Mouse (Mus musculus): ENCODE results near the gene Ccr2.
"Not testable (repeated sequence)": the region's sequence is repeated elsewhere in the genome, so short reads cannot be mapped to it uniquely, and the experiment has no call there.

Gene Ccr2

DNA sequence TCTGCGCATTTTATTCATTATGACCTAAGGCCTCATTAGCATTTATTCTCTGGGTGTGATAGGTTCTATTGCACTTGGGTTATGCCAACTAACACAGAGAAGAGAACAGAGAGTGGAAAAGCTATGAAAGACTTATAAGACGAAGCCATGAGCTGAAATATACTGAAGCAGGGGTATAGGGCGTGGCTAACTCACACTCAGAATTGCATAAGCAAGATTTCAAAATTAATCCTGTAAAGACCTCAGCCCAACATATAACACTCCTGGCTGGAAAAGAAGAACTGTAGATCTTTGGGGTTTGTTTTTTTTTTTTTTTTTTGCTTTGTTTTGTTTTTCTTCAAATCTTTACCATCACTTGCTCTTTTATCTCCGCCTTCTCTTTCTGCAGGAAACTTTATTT, at the start of gene Ccr2:
Gene Ccr2 (plus strand): TSS at position 228 of the 400 bp plus-strand sequence.
- DNase-seq: no peak

DNA sequence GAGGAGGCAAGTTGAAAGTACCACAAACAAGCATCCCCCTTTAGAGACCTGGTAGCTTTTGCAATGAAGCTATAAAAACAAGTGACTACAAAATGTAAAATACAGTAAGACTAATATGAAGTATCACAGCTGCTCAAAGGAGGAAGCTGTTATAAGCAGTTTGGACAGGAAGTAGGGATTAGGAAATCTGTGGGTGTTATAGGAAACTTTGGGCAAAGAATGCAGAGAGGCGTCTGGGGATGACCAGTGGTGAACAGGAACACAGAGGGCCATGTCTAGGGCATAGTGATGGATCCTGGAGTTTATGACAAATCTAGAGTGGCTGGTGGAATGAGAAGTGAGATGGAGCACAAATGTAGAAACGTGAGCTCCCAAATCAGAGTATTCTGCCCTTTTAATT, 48.2 kb upstream of the Ccr2 start:
- DNase-seq: no peak

DNA sequence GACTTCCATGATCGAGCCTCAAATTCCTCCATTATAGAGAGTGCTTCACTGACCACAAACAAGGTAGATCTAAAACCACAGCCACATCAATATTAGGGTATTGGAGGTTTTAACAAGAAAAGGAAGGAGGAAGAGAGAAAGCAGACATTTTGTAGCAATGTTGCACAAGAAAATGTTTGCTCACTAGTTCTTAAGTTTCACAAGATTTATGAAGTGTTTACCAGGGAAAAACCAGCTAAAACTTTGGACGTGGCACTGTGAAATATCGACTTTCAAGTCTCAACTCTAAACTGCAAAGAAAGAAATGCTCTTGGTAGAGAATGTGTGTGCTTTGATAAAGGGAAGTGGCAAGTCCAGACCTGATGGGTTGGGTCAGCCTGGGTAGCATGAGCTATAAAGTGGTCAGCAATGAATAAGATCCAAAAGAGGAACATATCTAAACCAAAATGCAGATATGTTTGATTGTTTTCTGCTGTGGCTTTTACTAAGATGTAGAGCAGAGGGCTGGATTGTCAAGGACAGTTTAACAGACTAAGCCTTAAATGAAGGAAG, 45.5 kb upstream of the Ccr2 start:
- DNase-seq: no peak

DNA sequence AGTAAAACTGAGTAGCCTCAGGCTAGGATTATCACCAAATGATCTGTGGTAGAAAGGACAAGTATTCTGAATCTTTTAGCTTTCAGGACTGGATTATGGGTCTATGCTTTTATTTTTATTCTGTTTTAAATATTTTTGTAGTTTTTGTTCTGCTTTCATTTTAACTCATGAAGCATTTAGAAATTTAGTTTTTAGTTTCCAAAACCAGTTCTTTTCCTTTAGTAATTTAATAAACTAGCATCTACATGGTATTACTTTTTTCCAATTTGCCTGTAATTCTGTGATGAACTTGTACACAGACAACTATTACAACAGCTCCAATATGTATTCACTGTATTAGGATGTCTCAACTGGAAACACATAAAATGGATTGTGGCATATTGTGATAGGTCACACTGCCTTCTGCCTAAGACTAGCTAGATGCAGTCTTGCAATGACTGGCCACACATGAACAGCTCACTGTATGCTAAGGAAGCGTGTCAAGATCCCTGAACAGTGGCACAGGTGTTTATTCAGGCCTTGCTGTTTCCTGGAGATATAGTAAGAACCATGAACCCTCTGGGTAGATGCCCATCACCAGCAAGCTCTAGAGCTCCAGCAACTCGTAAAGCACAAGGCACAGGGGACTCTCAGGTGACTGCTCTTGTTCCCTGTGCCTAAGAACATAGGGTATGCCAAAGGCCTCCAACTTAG, 41.9 kb upstream of the Ccr2 start:
- no peak for DNase-seq

DNA sequence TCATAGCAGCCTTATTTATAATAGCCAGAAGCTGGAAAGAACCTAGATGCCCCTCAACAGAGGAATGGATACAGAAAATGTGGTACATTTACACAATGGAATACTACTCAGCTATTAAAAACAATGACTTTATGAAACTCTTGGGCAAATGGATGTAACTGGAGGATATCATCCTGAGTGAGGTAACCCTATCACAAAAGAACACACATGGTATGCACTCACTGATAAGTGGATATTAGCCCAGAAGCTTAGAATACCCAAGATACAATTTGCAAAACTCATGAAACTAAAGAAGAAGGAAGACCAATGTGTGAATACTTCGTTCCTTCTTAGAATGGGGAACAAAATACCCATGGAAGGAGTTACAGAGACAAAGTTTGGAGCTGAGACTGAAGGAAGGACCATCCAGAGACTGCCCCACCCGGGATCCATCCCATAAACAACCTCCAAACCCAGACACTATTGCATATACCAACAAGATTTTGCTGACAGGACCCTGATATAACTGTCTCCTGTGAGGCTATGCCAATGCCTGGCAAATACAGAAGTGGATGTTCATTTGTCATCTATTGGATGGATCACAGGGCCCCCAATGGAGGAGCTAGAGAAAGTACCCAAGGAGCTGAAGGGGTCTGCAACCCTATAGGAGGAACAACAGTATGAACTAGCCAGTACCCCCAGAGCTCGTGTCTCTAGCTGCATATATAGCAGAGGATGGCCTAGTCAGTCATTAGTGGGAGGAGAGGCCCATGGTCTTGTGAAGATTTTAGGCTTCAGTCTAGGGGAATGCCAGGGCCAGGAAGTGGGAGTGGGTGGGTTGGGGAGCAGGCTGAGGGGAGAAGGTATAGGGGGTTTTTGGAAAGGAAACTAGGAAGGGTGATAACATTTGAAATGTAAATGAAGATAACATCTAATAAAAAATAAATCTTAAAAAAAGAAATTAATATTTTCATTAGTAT, 40.0 kb upstream of the Ccr2 start:
- DNase-seq: not testable (repeated sequence)

DNA sequence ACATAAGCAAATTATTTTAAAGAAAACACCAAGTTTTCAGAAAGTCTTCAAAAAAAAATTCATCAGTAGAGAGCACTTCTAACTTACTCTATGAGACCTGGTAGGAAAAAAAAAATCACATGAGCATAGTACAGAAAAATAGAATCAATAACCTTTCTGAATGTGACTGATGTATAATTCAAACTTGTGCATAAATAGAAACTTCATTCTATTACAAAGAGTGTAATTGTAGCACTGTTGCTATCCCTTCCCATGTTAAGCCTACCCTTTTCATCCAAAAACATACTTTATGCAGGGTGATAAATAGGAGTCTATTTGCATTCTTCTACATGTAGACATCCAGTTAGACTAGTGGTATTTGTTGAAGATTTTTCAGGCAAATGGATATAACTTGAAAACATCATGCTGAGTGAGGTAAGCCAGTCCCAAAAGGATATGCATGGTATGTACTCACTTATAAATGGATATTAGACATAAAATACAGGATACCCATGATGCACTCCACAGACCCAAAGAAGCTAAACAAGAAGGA, 35.1 kb upstream of the Ccr2 start:
- DNase-seq: no peak

DNA sequence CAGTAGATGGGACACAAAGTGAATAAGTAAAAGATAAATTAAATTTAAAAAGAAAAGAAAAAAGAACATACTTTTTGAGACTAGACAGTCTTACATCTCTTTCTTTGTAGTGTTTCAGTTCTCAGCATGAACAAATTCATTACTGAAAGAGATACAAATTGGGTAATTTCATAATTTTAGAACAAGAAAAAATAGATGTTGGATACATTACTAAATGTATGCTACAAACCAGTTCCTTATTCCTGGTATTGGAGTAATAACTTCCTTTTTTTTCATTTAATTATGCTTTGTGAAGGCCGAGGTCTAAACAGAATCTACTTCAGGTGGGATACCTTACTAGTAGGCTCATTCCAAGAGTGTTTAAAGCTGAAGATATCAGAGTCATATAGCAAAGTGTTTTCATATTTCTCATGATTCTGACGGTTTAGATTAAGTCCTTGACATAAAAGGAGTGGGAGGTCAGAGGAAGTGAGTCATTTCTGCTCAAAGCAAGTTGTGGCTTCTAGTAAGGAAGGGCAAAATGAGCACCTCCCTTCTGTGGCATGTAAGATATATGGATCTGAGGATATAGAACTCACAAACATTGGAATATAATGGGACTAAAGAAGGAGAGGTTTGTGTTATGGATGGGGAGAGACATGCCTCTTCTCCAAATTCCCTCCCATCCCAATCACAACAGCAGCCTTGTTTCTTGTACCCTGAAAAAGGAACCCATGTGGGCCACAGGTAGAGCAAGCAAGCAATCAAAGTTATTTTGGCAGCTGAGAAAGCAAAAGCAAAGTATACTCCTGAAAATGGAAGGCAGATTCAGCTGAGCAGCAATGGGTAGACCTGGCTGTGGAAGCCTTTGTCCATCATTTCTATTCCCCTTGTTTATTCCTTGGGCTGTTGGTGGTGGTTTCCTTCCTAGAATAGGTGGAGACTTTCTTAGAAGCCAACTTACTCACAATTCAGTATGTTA, 33.4 kb upstream of the Ccr2 start:
- no peak for DNase-seq

DNA sequence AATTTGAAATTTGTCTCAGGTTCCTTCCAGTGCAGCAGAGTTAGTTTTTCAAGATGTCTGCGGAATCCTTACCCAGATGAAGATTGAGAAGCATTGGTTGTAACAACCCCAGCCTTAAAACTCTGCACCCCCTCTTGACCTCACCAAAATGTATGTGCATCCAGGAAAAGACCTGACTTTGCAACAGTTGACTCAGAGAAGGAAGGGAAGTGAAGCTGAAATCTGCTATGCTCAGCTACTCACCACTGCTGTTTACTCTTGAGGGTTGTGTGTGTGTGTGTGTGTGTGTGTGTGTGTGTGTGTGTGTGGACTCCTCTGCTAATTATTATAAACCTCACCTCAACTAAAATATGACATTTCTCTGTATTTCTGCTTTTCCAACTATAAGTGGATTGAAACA, 30.2 kb upstream of the Ccr2 start:
- DNase-seq: no peak

DNA sequence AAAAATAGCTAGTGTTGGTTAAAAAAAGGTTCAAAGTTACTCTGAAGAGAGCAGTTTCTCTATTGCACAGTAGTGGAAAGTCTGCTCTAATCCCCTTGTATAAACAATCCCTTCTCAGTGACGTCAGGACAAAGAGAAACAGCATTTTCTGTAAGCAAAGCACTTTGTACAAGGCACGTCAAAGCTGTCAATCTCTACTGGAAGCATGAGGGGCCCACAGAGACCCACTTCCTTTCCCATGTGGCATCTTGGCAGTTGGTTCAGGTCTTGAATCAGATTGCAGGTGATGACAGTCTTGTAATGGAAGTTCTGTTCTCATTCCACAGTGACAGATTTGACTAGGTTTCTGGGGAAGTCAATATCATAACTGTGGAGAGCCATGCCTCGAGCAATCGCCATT, 21.9 kb upstream of the Ccr2 start:
- no peak for DNase-seq

DNA sequence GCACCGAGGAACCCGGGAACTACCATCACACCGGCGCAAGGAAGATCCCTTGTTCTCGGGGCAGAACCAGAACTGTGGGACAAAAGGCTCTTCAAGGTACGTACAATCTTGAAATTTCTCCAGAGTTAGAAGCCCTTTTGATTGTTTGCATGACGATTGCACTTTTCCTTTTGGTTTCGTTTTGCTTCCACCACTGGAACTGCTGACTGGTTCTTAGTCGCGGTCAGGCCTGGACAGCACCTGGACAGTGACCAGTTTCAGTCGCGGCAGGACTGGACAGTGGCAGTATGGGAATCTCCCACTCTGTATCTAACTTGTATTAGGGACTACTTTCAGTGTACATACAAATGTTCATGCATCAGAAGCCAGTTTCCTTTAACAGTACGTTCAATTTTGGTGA, 21.3 kb upstream of the Ccr2 start:
- DNase-seq: not testable (repeated sequence)

DNA sequence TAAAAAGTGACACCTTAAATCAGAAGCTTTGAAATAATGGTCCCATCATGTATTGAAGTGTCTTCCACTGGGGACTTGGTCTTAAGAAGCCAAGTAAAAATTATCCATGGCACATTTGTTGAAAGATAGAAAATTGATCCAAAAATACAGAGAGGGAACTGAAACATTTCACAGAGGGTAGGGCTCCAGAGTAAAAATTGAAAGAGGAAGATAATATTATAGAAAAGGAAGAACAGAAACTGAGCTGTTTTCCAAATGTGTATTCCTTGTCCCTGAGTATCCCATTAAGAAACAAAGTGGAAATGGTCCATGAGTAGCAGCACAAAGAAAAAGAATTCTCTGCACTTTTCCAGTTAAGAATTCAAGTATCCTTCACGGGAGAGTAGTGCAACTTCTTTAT, 11.3 kb upstream of the Ccr2 start:
- DNase-seq: no peak

DNA sequence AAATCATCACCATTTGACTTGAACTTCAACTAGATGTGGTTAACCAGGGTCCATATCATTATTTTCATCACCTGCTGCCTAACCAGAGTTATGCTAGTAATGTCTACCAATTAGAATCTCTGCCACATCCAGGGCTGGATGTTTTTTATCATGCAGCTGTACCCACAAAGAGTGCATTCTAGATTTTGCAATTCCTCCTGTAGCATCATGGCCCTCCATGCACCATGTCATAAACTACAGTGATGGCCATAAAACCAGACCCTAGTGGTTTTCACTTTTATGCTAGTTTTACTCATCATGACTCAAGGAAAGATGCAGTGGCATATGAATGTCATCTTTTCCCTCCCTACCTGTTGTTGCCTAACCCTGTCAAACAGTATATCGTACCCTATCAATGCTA, 2.6 kb upstream of the Ccr2 start:
- DNase-seq: no peak

DNA sequence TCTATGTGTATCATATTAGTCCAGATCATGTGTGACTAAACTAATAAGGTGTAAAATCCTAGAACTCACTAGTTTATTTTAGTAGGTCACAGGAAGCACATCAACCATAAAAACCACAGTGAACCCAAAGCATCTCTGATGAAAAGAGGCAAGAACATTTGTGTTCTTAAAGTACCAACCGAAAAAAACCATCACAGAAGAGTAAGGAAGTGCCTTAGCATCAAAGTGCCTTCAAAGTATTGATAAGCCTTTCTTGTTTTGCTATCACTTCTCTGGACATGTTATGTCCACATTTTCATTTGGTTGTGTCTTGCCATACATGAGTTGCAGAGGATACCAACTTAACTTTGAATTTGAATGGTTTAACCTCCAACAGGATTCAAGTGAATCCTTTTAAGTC, 1.4 kb upstream of the Ccr2 start:
- no peak for DNase-seq

DNA sequence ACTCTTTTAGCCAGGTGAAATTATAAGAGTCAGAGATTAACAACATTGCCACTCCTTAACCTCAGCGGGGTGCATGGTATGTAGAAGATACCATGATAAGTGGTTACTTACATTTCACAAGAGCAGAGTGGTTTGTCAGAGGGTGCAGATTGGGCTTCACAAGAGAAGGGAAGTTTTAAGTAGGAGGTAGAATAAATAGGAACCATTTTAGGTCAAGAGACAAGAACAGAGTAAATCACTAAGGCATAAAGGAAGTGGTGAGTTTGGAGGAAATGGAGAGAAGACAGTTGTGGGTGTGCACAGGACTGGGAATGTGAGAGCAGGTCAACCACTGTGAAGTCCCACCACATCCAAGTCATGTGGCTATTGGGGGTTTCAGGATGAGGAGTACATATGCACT, 1.4 kb downstream of the Ccr2 start:
- DNase-seq: no peak

DNA sequence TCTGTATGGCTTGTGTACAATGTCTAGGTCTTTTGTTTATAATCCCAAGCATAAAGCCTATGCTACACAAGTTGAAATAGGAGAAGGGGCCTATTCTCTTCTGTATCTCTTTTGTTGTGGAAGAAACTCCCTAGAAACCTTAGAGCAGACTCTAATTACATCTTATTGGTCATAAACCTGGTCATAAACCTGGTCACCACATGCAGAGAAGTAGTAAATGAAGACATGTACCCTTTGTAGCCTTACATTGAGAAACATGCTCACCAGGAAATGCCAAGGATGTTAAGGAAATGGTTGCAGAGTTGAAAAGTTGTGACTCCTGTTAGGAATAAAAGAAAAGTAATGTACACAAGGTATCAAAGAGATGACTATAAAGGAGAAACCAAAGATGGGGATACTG, 3.4 kb downstream of the Ccr2 start:
- DNase-seq: no peak

DNA sequence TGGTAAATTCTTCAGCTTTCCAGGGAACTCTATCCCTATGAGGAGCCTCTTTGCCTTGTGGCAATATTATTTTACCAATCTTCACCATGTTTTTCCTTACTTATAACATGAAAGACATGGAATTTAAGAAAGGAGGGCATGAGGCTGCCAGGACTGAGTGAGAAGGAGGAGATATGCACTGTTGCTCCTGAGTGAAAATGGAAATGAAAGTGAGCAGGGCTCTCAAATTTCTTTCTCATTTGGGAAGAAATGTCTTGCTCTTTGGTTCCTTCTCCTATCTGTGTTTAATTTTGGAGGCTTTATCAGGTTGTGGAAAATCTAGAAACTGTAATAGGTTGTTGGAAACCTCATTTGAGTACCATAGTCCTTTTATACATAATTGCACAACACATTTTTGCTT, 5.5 kb downstream of the Ccr2 start:
- no peak for DNase-seq

DNA sequence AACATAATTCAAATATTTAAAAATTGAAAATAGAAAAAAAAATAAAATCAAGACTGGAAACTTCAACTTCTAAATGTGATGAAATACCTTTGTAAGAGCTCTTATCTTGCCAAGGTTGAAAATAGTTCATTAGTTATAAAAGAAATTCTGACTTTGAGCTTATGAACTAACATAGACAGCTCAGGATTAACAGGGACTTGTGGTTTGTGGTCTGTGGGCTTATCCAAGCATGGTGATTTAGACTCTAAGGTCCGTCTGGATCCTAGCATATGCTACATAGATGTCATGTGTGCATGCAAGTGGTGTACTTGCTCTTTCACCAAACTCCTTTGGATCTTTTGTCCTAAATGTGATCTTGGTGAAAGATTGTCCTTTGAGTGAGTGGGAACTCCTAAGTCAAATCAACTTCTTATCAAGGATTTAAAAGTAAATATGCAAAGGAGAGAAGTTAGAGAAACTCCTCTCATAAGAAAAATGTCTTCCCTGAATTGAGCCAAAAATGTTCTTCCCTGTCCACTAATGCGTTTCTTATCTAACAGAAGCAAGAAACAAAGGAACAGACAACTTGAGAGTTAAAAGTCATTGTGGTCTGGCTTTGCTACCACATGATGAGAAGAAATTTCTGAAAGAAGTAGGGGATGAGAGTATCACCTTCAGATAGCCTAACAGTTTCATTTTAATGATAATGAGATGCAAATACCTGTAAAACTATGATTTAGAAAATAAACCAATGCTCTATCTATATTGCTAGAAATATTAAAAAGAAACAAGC, 6.8 kb downstream of the Ccr2 start:
- no peak for DNase-seq

DNA sequence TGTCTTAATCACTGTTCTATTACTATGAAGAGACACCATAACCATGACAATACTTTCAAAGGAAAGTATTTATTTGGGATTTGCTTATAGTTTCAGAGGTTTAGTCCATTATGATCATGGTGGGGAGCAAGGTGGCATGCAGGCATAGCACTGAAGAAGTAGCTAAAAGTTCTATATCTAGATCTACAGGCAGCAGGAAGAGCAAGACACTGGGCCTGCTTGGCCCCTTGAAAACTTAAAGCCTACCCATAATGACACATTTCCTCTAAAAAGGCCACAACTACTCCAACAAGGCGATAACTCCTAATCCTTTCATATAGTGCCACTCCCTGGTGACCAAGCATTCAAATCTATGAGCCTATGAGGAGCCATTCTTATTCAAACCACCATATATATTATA, 10.2 kb downstream of the Ccr2 start:
- DNase-seq: no peak

DNA sequence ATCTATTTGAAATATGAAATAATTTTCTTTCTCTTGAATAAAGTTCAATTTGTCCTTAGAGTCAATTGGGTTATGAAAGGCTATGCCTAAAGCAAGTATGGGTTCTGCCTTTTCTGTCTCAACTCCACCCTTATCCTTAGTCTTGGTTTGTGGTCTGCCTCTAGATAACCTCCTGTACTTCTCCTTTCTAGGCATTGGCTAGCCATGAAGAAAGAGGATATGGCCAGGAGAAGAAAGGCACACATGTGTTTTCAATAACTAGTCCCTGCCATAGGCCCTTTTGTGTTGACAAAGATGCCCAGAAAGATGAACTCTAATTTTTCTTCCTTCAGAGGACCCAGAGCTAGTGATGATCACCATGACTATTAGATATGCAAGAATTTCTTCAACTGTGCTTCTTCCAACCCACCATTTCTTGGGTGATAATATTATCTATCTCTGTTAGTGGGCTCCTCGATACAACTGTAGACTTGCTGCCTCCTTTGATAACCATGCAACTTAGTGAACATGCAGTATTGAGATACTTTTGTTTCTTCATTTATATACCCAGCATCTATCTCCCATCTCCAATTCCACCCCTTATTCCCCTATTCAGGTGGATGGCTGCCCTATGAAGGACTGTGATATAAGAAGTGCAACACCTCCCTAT, 11.0 kb downstream of the Ccr2 start:
- DNase-seq: no peak

DNA sequence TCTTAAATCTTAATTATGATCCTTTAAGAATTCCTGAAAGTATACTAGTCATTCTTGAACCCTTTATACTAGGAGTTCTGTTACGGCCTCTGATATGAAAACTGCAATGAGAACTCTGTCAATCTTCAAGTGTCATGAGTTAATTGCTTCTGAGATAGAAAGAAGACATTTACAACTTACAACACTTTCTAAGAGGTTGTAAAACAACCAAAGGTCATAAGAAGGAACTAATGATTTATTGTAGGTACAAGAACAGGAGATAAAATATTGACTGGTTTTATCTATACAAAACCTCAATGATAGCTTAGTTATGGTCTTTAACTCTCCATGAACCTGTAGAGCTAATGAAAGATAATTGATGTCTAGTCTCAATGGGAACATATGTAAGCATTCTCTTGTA, 12.0 kb downstream of the Ccr2 start:
- no peak for DNase-seq

DNA sequence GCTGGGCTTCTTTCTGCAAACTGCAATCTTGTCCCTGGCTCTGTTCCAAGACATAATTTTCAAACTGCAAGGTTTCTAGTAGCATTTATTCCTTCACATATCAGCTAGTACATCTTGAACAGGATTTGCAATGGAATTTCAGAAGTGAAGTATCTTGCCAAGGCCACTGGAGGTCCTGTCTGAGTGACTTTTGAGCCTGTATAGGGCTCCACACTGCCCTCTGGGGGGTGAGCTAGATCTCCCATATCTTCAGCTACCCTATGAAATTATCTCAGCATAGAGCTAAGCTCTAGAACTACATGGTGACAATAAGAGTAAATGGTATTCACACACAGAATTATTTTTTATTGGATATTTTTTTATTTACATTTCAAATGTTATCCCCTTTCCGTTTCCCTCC, 16.7 kb downstream of the Ccr2 start:
- no peak for DNase-seq
